Mouse (Mus musculus) stomach, embryonic 14.5 days (tissue): ENCODE data around the gene Duxf3. TPM values are rescaled to one million over a fixed set of nuclear protein-coding genes. Genes with fewer than 3 reads are reported as not detected.
"Not testable (repeated sequence)": the region's sequence is repeated elsewhere in the genome, so short reads cannot be mapped to it uniquely, and the experiment has no call there.

ENCODE experiments used
- ATAC-seq: fragments of 200-750 bp; cut with Nextera tagmentation; 2 replicates; pipeline ENCODE4 v1.8.0; 2017; ENCODE audit warnings: low read depth, moderate TSS enrichment; ENCODE audit not compliant: insufficient number of reproducible peaks, insufficient read depth, low FRiP score
- H3K27ac ChIP-seq: fragments of 300-500 bp; sonication (generic); 2 replicates; pipeline ENCODE4 v1.5.1; 2014; ENCODE audit warnings: mild to moderate bottlenecking, low read length, moderate library complexity, mixed read lengths
- H3K27me3 ChIP-seq: fragments of 300-500 bp; sonication (generic); 2 replicates; pipeline ENCODE4 v1.6.1; 2014; ENCODE audit warnings: low read length, control low read depth, mixed read lengths; ENCODE audit not compliant: control insufficient read depth, insufficient read depth
- H3K36me3 ChIP-seq: fragments of 300-500 bp; sonication (generic); 2 replicates; pipeline ENCODE4 v1.6.1; 2014; ENCODE audit warnings: mild to moderate bottlenecking, control low read depth, low read length, moderate library complexity, mixed read lengths; ENCODE audit not compliant: control insufficient read depth, insufficient read depth
- H3K4me1 ChIP-seq: fragments of 300-500 bp; sonication (generic); 2 replicates; pipeline ENCODE4 v1.6.1; 2014; ENCODE audit warnings: low read length, control low read depth, mixed read lengths; ENCODE audit not compliant: control insufficient read depth, insufficient read depth
- H3K4me2 ChIP-seq: fragments of 300-500 bp; sonication (generic); replicated peaks from 2 replicates; pipeline ENCODE4 v1.6.1; 2014; ENCODE audit warnings: low read depth, low read length, control low read depth
- H3K4me3 ChIP-seq: fragments of 300-500 bp; sonication (generic); 2 replicates; pipeline ENCODE4 v1.5.1; 2014; ENCODE audit warnings: low read depth, low read length, control low read depth
- H3K9ac ChIP-seq: fragments of 300-500 bp; sonication (generic); replicated peaks from 2 replicates; pipeline ENCODE4 v1.6.1; 2014; ENCODE audit warnings: low read depth, mild to moderate bottlenecking, control low read depth, low read length, moderate library complexity, mixed read lengths
- H3K9me3 ChIP-seq: fragments of 300-500 bp; sonication (generic); 2 replicates; pipeline ENCODE4 v1.6.1; 2016; ENCODE audit warnings: low read depth, low read length, control low read depth; ENCODE audit not compliant: control insufficient read depth
- WGBS: fragments of 180-500 bp; shearing (Covaris S2); extraction: QIAGEN DNeasy Blood & Tissue Kit; methylation state at CpG from one replicate; pipeline ENCODE4 v1.1.7; 2014; 5-methylcytosine and 5-hydroxymethylcytosine counted together
- polyA plus RNA-seq: library from polyadenylated mRNA; unstranded; fragments of >200 nt; fragmentation: Nextera tagmentation; extraction: Ambion mirVana; gene quantifications from 2 replicates; pipeline ENCODE4 v1.2.1, GENCODE M21; 2014

Duxf3 gene
- polyA plus RNA-seq, 1 experiment from 2014 or later, result not detected

GRCm38 (mm10) chr10:58226357-58226756 is 6.1 kb downstream of the Duxf3 start:
- H3K4me3 ChIP-seq, H3K27me3 ChIP-seq, H3K9me3 ChIP-seq, H3K9ac ChIP-seq, H3K36me3 ChIP-seq, H3K4me2 ChIP-seq, ATAC-seq, H3K27ac ChIP-seq, H3K4me1 ChIP-seq: not testable (repeated sequence)
- WGBS, result 82% methylated on average over 4 of the region's 4 CpGs

GRCm38 (mm10) chr10:58224827-58225785 is 7.4 kb downstream of the Duxf3 start, which contains the start of gene AW822073:
AW822073 (minus strand) TSS chr10:58224930.
- 84% methylated on average over 16 of the region's 18 CpGs for WGBS
- not testable (repeated sequence) for H3K4me2 ChIP-seq, H3K4me1 ChIP-seq, H3K36me3 ChIP-seq, H3K27me3 ChIP-seq, H3K4me3 ChIP-seq, H3K9ac ChIP-seq, H3K9me3 ChIP-seq, H3K27ac ChIP-seq, ATAC-seq

- ATAC-seq, H3K9ac ChIP-seq, H3K4me3 ChIP-seq, H3K4me1 ChIP-seq, H3K27me3 ChIP-seq, H3K4me2 ChIP-seq, H3K36me3 ChIP-seq, H3K9me3 ChIP-seq, H3K27ac ChIP-seq: not testable (repeated sequence)
- 82% methylated on average over 27 of the region's 31 CpGs for WGBS
These were observed 8.3 kb downstream of the Duxf3 start for GRCm38 (mm10) chr10:58223972-58224805.

GRCm38 (mm10) chr10:58223161-58223560 is 9.3 kb downstream of the Duxf3 start:
- H3K4me3 ChIP-seq, H3K4me1 ChIP-seq, H3K9me3 ChIP-seq, ATAC-seq, H3K27me3 ChIP-seq, H3K9ac ChIP-seq, H3K4me2 ChIP-seq, H3K27ac ChIP-seq, H3K36me3 ChIP-seq: not testable (repeated sequence)
- 81% methylated on average over 3 of the region's 6 CpGs for WGBS

GRCm38 (mm10) chr10:58221571-58221970 is 10.9 kb downstream of the Duxf3 start:
- H3K4me2 ChIP-seq, H3K4me3 ChIP-seq, H3K4me1 ChIP-seq, H3K9me3 ChIP-seq, H3K36me3 ChIP-seq, H3K27ac ChIP-seq, H3K9ac ChIP-seq, ATAC-seq, H3K27me3 ChIP-seq: not testable (repeated sequence)
- 83% methylated on average over 2 of the region's 2 CpGs for WGBS

- Histone ChIP-seq H3K27ac (no peak overlapping the region), H3K9ac (no peak overlapping the region), H3K27me3 (no peaks in the 10 kb centered on the region), H3K4me1 (no peaks in the 10 kb centered on the region), H3K36me3 (no peaks in the 10 kb centered on the region), H3K4me3 (no peak overlapping the region), H3K4me2 (no peak overlapping the region), H3K9me3 (peaks cover 4% of the 10 kb centered on the region)
- ATAC-seq, result no peak
- 80% methylated on average over 6 of the region's 6 CpGs for whole genome bisulfite sequencing
These were observed 11.7 kb downstream of the Duxf3 start for GRCm38 (mm10) chr10:58220726-58221125.

GRCm38 (mm10) chr10:58217366-58217765 is 15.1 kb downstream of the Duxf3 start:
- WGBS, result 80% methylated on average over 3 of the region's 3 CpGs
- no peaks in the 10 kb centered on the region for H3K36me3 ChIP-seq
- ATAC-seq, result no peak

GRCm38 (mm10) chr10:58215353-58215752 is 17.1 kb downstream of the Duxf3 start:
- 82% methylated on average over 1 of the region's 1 CpGs for WGBS
- no peak overlapping the region for H3K27ac ChIP-seq
- no peak for ATAC-seq
- H3K27me3 ChIP-seq, result no peaks in the 10 kb centered on the region
- no peak overlapping the region for H3K4me2 ChIP-seq
- H3K36me3 ChIP-seq, result no peaks in the 10 kb centered on the region
- H3K4me3 ChIP-seq, result no peak overlapping the region
- H3K4me1 ChIP-seq, result no peaks in the 10 kb centered on the region
- H3K9me3 ChIP-seq, result peaks cover 4% of the 10 kb centered on the region; the same call in 1 of the 2 replicates
- no peak overlapping the region for H3K9ac ChIP-seq

More at GRCm38 (mm10) chr10:58217366-58217765, 15.1 kb downstream of the Duxf3 start:
- H3K27me3 ChIP-seq, result no peaks in the 10 kb centered on the region
- no peak overlapping the region for H3K27ac ChIP-seq
- no peak overlapping the region for H3K4me3 ChIP-seq
- H3K4me1 ChIP-seq, result no peaks in the 10 kb centered on the region
- peaks cover 4% of the 10 kb centered on the region; the same call in 1 of the 2 replicates for H3K9me3 ChIP-seq
- no peak overlapping the region for H3K9ac ChIP-seq
- no peak overlapping the region for H3K4me2 ChIP-seq
